Mouse (Mus musculus) spleen, adult 2 months (tissue): ENCODE results near the gene Gm5724. TPM values are rescaled to one million over a fixed set of nuclear protein-coding genes. Genes with fewer than 3 reads are reported as not detected.

ENCODE experiments used
- DNase-seq, 2 experiments: peaks; one replicate each; pipeline versions ENCODE4 v3.0.0 to v3.0.0-alpha.2; 2012 to 2021; ENCODE audit warnings: low spot score in 2 of 2, low read depth in 1 of 2
- H3K27ac ChIP-seq: fragments of 200-500 bp; 2 replicates; pipeline ENCODE4 v1.5.1; 2012; ENCODE audit warnings: low read length, inconsistent platforms; ENCODE audit not compliant: insufficient read depth
- H3K27me3 ChIP-seq: fragments of 200-500 bp; 2 replicates; pipeline ENCODE4 v1.6.1; 2012; ENCODE audit warnings: mild to moderate bottlenecking, moderate library complexity, low read length, inconsistent platforms; ENCODE audit not compliant: control insufficient read depth, insufficient read depth
- H3K36me3 ChIP-seq: fragments of 200-500 bp; 2 replicates; pipeline ENCODE4 v1.6.1; 2012; ENCODE audit warnings: mild to moderate bottlenecking, low read length, inconsistent platforms; ENCODE audit not compliant: control insufficient read depth, insufficient read depth
- H3K4me1 ChIP-seq: fragments of 200-500 bp; 2 replicates; pipeline ENCODE4 v1.6.1; 2011; ENCODE audit warnings: inconsistent platforms; ENCODE audit not compliant: control insufficient read depth, insufficient read depth, insufficient read length
- H3K4me3 ChIP-seq: fragments of 200-500 bp; 2 replicates; pipeline ENCODE4 v1.5.1; 2011; ENCODE audit warnings: mild to moderate bottlenecking, inconsistent platforms; ENCODE audit not compliant: insufficient read depth, insufficient read length; ENCODE audit errors: extremely low read depth
- CTCF ChIP-seq: fragments of 200-500 bp; IDR thresholded peaks from 2 replicates; pipeline ENCODE4 v1.5.1; 2011; ENCODE audit warnings: mild to moderate bottlenecking, inconsistent platforms; ENCODE audit not compliant: insufficient read depth, insufficient read length, insufficient replicate concordance; ENCODE audit errors: extremely low read depth
- POLR2A ChIP-seq: fragments of 200-500 bp; IDR thresholded peaks from 2 replicates; pipeline ENCODE4 v1.6.1; 2011; ENCODE audit warnings: low read depth, low read length, inconsistent platforms
- WGBS: fragments of 180-500 bp; shearing (Covaris S2); methylation state at CpG from one replicate; pipeline ENCODE4 v1.1.7; 2018; 5-methylcytosine and 5-hydroxymethylcytosine counted together
- polyA plus RNA-seq: library from polyadenylated mRNA; depleted of rRNA; stranded (reverse); fragments of >200 nt; gene quantifications from 2 replicates; pipeline ENCODE4 v1.2.3, GENCODE M21; 2012; rRNA removed

Gene Gm5724
- not detected in 2 replicates for polyA plus RNA-seq

DNA sequence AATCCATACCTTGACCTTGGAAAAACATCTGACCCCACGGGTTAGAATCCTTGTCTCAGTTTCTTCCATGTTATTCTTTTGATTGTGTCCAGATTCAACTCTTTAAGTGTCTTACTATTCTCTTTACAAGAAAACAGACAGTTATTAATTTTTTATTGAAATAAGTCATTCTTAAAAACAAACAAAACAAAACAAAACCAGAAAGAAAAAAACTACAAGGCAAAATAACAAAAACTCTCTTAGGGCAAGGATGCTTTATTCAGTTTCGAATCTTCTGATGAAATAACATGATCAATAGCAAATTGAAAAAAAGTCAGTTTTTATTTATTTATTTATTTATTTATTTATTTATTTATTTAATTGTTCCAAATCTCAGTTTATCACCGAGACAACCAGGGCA, at the start of gene Gm5724:
TSS of gene Gm5724 (minus strand) at position 101 of the 400 bp plus-strand sequence.
- Histone ChIP-seq H3K4me1 (no peaks in the 10 kb centered on the region), H3K4me3 (no peak within 1 kb of the TSS), H3K27me3 (no peaks in the 10 kb centered on the region), H3K27ac (no peak within 1 kb of the TSS), H3K36me3 (no peaks in the 10 kb centered on the region)
- TF ChIP-seq POLR2A, result no peak
- 78% methylated on average over 3 of the region's 3 CpGs for WGBS
- no peak for DNase-seq

- no peak for DNase-seq
- no peaks in the 10 kb centered on the region for H3K27me3 ChIP-seq
- WGBS, result 29% methylated on average over 1 of the region's 1 CpGs
Measured at GRCm38 (mm10) chr6:141797837-141798236, 24.2 kb upstream of the Gm5724 start.

GRCm38 (mm10) chr6:141774476-141774875, 866 bp upstream of the Gm5724 start:
- Histone ChIP-seq H3K27ac (no peak overlapping the region), H3K27me3 (no peaks in the 10 kb centered on the region), H3K4me1 (no peaks in the 10 kb centered on the region), H3K4me3 (no peak overlapping the region), H3K36me3 (no peaks in the 10 kb centered on the region)
- no peak for TF ChIP-seq CTCF
- TF ChIP-seq POLR2A, result no peak
- WGBS, result 80% methylated on average over 2 of the region's 2 CpGs
- no peak for DNase-seq

More at GRCm38 (mm10) chr6:141797837-141798236, 24.2 kb upstream of the Gm5724 start:
- Histone ChIP-seq H3K36me3 (no peaks in the 10 kb centered on the region), H3K27ac (no peak overlapping the region), H3K4me1 (no peaks in the 10 kb centered on the region), H3K4me3 (no peak overlapping the region)
- TF ChIP-seq POLR2A, result no peak
- TF ChIP-seq CTCF, result no peak

GRCm38 (mm10) chr6:141691246-141691645, 82.4 kb downstream of the Gm5724 start:
- TF ChIP-seq POLR2A, result no peak
- no peak for TF ChIP-seq CTCF
- DNase-seq, result no peak
- Histone ChIP-seq H3K4me3 (no peak overlapping the region), H3K27ac (no peak overlapping the region), H3K4me1 (no peaks in the 10 kb centered on the region), H3K36me3 (no peaks in the 10 kb centered on the region), H3K27me3 (no peaks in the 10 kb centered on the region)

DNA sequence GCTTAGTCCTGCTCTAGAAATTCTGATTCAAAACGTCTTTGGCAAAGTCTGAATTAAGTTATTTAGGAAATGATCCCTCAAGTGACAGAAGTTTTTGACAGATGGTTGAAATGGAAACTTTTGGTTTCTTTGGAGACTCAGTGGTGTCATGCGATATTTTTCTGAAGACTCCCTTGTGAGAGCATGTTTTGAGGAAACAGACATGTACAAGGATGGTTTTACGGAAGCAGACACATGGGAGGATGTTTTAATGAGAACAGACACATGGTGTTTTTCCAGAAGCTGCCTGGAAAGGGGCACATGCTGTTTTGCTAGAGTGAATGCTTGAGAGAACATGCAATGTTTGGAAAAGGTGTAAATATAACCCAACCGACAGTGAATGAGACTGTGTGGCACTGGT, 86.6 kb downstream of the Gm5724 start:
- Histone ChIP-seq H3K27me3 (no peaks in the 10 kb centered on the region), H3K36me3 (no peaks in the 10 kb centered on the region), H3K4me3 (no peak overlapping the region), H3K4me1 (no peaks in the 10 kb centered on the region), H3K27ac (no peak overlapping the region)
- DNase-seq, result no peak
- WGBS, result 78% methylated on average over 4 of the region's 4 CpGs
- TF ChIP-seq POLR2A (no peak), CTCF (no peak)

Other genes starting within 250 kb of the Gm5724 start
- gene Slco1c1, start 249.4 kb downstream of the Gm5724 start, polyA plus RNA-seq, result not detected in 2 replicates
- gene Slco1b2, start 144.3 kb downstream of the Gm5724 start, polyA plus RNA-seq, result not detected in 2 replicates
- gene Slco1a4, start 82.4 kb upstream of the Gm5724 start, polyA plus RNA-seq, result not detected in 2 replicates
- not detected in 2 replicates for gene Slco1a1, start 173.2 kb upstream of the Gm5724 start, polyA plus RNA-seq
- gene Gm6614, start 237.6 kb upstream of the Gm5724 start, polyA plus RNA-seq, result not detected in 2 replicates